Mouse (Mus musculus): Measurements from ENCODE around the gene Gc.

DNA sequence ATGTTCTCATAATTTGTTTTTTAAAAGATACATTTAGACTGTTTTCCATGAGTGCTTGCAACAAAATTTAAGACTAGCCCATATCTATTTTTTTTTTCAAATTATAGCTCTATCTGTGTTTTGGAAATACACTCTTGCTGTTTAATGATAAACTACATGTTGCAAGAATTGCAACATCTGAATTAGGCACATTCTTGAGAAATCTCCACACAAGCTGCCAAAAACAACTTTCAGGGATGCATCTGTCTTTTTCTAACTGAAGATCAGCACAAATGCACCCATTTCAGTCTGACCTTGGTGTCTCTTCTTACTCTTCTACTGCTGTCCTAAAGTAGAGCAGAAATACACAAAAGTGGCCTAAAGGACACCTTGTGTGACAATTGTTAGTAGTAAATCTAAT, 1.9 kb upstream of the Gc start:
- TF ChIP-seq TAL1 (IDR thresholded peaks at IDR 0.05; ENCODE audit: low read length) (no peak), GATA1 (IDR thresholded peaks at IDR 0.05; ENCODE audit: low read length) (no peak)
